Mouse (Mus musculus): ENCODE results near the gene Wsb1. TPM values are rescaled to one million over a fixed set of nuclear protein-coding genes. Genes with fewer than 3 reads are reported as not detected.
"Not testable (repeated sequence)": the region's sequence is repeated elsewhere in the genome, so short reads cannot be mapped to it uniquely, and the experiment has no call there.

The Wsb1 gene
- polyA plus RNA-seq (2012; rRNA removed): 640 and 929 TPM in 2 replicates
- polyA plus RNA-seq (2014; fragmentation: Nextera tagmentation; extraction: Ambion mirVana): 384 and 448 TPM in 2 replicates

DNA sequence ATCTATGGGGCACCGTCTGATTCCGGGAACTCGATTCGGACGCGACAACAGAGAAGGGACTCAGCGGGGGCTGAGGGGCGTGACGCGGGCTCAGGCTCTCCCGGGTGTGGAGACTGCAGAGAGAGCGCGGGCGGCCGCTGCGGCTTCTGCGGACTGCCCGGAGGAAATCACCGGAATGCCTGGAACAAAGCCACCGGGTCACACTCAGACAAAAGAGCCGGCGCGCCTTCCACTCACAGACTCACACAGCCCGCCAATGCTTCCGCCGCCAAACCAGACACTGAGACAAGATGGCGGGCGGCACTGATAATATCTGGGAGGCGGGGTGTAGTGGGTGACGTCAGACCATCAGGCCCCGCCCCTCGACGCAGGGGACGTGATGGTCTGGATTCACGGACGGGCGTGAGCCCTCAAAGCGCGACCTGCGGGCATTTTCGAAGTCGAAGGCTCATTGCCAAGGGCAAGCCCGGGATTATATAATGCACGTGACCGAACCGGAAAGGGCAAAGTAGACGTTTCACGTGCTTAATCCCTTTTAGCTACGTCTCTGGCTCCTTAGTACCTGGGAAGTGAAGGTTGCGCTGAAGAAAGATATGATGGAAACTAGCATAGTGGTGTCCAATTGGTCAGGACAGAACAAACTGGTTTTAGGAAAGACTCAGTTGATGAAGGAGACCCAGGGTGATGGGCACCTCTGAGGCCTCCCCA is at the start of gene Wsb1:
Gene Wsb1 (minus strand): TSS at position 281 of the 708 bp plus-strand sequence.
- TF ChIP-seq POLR2A (IDR thresholded peaks at IDR 0.05; ENCODE audit: borderline replicate concordance, extremely low read depth, insufficient read depth, insufficient read length): peak; percentile 99; the same call in 1 of the 2 replicates
- peak within 1 kb of the TSS; percentile 93 for H3K27ac ChIP-seq (replicated peaks; ENCODE audit: low read depth, low read length)
- no peaks in the 10 kb centered on the region for H3K27me3 ChIP-seq (ENCODE audit: control insufficient read depth, insufficient read depth, low read length)
- ATAC-seq (ENCODE audit: low FRiP score, low read depth) (peak; percentile 96), DNase-seq (ENCODE audit: low spot score) (peak; percentile 90)
- peak within 1 kb of the TSS; percentile 92 for H3K4me3 ChIP-seq (replicated peaks; ENCODE audit: low read length)
- no peaks in the 10 kb centered on the region for H3K9me3 ChIP-seq (ENCODE audit: control insufficient read depth, low read length)
- H3K4me2 ChIP-seq (replicated peaks; ENCODE audit: low read depth, low read length, severe bottlenecking): peak within 1 kb of the TSS; percentile 93
- peaks cover 20% of the 10 kb centered on the region for H3K4me1 ChIP-seq (ENCODE audit: control insufficient read depth, insufficient read depth, low read length)
- peak within 1 kb of the TSS; percentile 97 for H3K9ac ChIP-seq (ENCODE audit: low read depth, low read length, severe bottlenecking)
- peaks cover 14% of the 10 kb centered on the region for H3K36me3 ChIP-seq (ENCODE audit: control insufficient read depth, insufficient read depth, low read length)
- 3% methylated on average over 50 of the region's 50 CpGs for WGBS

DNA sequence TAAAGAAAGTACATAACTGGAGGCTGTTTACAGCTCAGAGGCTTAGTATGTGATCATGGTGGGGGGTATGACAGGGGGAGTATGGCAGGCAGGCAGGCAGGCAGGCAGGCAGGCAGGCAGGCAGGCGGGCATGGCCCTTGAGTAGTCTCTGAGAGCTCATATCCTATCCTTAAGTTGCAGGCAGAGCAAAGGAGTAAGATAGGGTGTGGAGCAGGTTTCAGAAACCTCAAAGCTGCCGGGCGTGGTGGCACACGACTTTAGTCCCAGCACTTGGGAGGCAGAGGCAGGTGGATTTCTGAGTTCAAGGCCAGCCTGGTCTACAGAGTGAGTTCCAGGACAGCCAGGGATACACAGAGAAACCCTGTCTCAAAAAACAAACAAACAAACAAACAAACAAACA is 49.8 kb upstream of the Wsb1 start:
- H3K36me3 ChIP-seq (ENCODE audit: control insufficient read depth, insufficient read depth, low read length); DNase-seq (ENCODE audit: low spot score); H3K4me2 ChIP-seq (replicated peaks; ENCODE audit: low read depth, low read length, severe bottlenecking); H3K27me3 ChIP-seq (ENCODE audit: control insufficient read depth, insufficient read depth, low read length); H3K4me3 ChIP-seq (replicated peaks; ENCODE audit: low read length); H3K9me3 ChIP-seq (ENCODE audit: control insufficient read depth, low read length); H3K9ac ChIP-seq (ENCODE audit: low read depth, low read length, severe bottlenecking); H3K27ac ChIP-seq (replicated peaks; ENCODE audit: low read depth, low read length); ATAC-seq (ENCODE audit: low FRiP score, low read depth): not testable (repeated sequence)
- 85% methylated on average over 4 of the region's 4 CpGs for WGBS
- peaks cover 13% of the 10 kb centered on the region for H3K4me1 ChIP-seq (ENCODE audit: control insufficient read depth, insufficient read depth, low read length)

DNA sequence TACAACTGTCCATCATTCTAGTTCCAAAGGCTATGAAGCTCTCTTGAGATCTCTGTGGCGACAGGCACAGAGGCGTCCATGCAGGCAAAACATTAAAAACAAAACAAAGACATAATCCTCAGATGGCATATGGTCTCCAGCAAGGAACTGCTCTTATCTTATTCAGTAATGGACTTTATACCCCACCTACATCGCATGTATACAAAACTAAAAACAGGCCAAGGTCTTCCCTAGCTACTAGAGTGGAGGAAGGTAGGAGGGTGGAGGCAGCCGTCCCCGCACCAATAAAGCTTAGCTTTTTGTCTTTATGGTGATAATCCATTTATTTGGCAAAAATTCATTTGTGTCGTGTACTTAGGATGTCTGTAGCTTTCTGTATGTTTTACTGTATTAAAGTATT is 48.6 kb upstream of the Wsb1 start:
- Histone ChIP-seq H3K27ac (replicated peaks; ENCODE audit: low read depth, low read length) (no peak overlapping the region), H3K4me2 (replicated peaks; ENCODE audit: low read depth, low read length, severe bottlenecking) (no peak overlapping the region), H3K4me1 (ENCODE audit: control insufficient read depth, insufficient read depth, low read length) (peaks cover 13% of the 10 kb centered on the region), H3K27me3 (ENCODE audit: control insufficient read depth, insufficient read depth, low read length) (no peaks in the 10 kb centered on the region), H3K9ac (ENCODE audit: low read depth, low read length, severe bottlenecking) (no peak overlapping the region), H3K9me3 (ENCODE audit: control insufficient read depth, low read length) (no peaks in the 10 kb centered on the region), H3K4me3 (replicated peaks; ENCODE audit: low read length) (no peak overlapping the region), H3K36me3 (ENCODE audit: control insufficient read depth, insufficient read depth, low read length) (no peaks in the 10 kb centered on the region)
- no peak for ATAC-seq (ENCODE audit: low FRiP score, low read depth)
- WGBS: 79% methylated on average over 6 of the region's 6 CpGs
- TF ChIP-seq POLR2A (IDR thresholded peaks at IDR 0.05; ENCODE audit: borderline replicate concordance, extremely low read depth, insufficient read depth, insufficient read length): no peak
- DNase-seq (ENCODE audit: low spot score): no peak

DNA sequence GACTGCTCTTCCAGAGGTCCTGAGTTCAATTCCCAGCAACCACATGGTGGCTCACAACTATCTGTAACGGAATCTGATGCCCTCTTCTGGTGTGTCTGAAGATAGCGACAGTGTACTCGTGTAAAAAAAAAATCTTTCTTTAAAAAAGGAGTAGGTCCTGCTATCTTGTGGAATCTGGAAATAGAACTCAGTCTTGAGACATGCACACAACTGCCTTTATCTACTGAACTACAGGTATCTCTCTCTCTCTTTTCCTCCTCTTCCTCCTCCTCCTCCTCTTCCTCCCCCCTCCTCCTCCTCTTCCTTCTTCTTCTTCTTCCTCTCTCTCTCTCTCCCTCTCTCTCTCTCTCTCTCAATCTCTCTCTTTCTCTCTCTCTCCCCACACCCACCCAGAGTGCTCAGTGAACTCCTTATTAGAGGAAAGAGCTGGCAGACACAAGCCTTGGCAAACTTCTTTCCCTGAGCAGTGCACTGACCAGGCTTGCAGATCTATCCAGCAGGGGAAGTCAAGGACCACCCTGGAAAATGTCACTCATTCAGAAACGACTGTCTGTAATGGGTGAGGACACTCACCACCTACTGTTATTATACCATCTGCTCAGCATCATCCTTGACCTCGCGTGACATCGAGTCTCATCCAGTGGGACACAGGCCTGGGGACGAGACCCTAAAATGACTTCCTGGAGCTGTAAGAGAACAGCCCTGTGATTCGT is 45.4 kb upstream of the Wsb1 start:
- H3K27ac ChIP-seq (replicated peaks; ENCODE audit: low read depth, low read length): no peak overlapping the region
- no peaks in the 10 kb centered on the region for H3K27me3 ChIP-seq (ENCODE audit: control insufficient read depth, insufficient read depth, low read length)
- no peak overlapping the region for H3K4me3 ChIP-seq (replicated peaks; ENCODE audit: low read length)
- no peak for TF ChIP-seq POLR2A (IDR thresholded peaks at IDR 0.05; ENCODE audit: borderline replicate concordance, extremely low read depth, insufficient read depth, insufficient read length)
- DNase-seq (ENCODE audit: low spot score): no peak
- no peak for ATAC-seq (ENCODE audit: low FRiP score, low read depth)
- WGBS: 70% methylated on average over 9 of the region's 9 CpGs
- no peaks in the 10 kb centered on the region for H3K36me3 ChIP-seq (ENCODE audit: control insufficient read depth, insufficient read depth, low read length)
- no peak overlapping the region for H3K9ac ChIP-seq (ENCODE audit: low read depth, low read length, severe bottlenecking)
- H3K4me2 ChIP-seq (replicated peaks; ENCODE audit: low read depth, low read length, severe bottlenecking): no peak overlapping the region
- no peaks in the 10 kb centered on the region for H3K4me1 ChIP-seq (ENCODE audit: control insufficient read depth, insufficient read depth, low read length)
- H3K9me3 ChIP-seq (ENCODE audit: control insufficient read depth, low read length): no peaks in the 10 kb centered on the region

DNA sequence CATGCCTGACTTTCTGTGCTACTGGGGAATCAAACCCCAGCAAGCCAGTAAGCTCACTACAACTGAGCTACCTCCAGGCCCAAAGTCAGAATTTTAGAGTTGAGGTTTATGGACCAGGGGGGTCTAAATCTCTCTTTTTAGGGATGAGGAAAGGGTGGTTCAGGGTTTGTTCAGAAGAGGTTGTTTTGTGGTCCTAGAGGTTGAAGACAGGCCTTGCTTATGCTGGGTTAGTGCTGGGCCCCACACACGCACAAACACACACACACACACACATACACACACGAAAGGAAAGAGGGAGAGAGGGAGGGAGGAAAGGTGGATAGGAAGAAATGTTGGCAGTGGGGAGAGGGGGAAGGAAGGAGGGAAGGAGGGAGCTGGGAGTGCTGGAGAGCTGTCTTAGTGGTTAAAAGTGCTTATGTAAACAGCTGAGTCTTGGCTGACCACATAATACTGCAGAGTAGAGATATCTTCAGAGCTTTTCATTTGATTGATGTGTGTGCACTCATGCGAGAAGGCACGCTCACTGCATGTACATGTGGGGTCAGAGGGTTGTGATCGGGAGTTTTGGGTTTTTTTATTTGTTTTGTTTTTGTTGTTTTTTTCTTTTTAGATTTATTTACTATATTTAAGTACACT is 42.5 kb upstream of the Wsb1 start, which contains the start of gene Gm9964:
Gene Gm9964 (minus strand): TSS at position 51 of the 636 bp plus-strand sequence.
- ATAC-seq (ENCODE audit: low FRiP score, low read depth): no peak
- WGBS: 85% methylated on average over 5 of the region's 5 CpGs

More for the DNA sequence above, 42.5 kb upstream of the Wsb1 start, which contains the start of gene Gm9964:
- Histone ChIP-seq H3K27ac (replicated peaks; ENCODE audit: low read depth, low read length) (no peak within 1 kb of the TSS), H3K36me3 (ENCODE audit: control insufficient read depth, insufficient read depth, low read length) (no peaks in the 10 kb centered on the region), H3K4me3 (replicated peaks; ENCODE audit: low read length) (no peak within 1 kb of the TSS), H3K4me1 (ENCODE audit: control insufficient read depth, insufficient read depth, low read length) (0 out of 2 replicates have a peak, but pooled peaks cover 3% of the 10 kb centered on the region), H3K4me2 (replicated peaks; ENCODE audit: low read depth, low read length, severe bottlenecking) (no peak within 1 kb of the TSS), H3K9ac (ENCODE audit: low read depth, low read length, severe bottlenecking) (no peak within 1 kb of the TSS), H3K9me3 (ENCODE audit: control insufficient read depth, low read length) (no peaks in the 10 kb centered on the region), H3K27me3 (ENCODE audit: control insufficient read depth, insufficient read depth, low read length) (no peaks in the 10 kb centered on the region)
- no peak for DNase-seq (ENCODE audit: low spot score)
- no peak for TF ChIP-seq POLR2A (IDR thresholded peaks at IDR 0.05; ENCODE audit: borderline replicate concordance, extremely low read depth, insufficient read depth, insufficient read length)
